Mouse (Mus musculus): ENCODE measurements around the gene Mobp.

DNA sequence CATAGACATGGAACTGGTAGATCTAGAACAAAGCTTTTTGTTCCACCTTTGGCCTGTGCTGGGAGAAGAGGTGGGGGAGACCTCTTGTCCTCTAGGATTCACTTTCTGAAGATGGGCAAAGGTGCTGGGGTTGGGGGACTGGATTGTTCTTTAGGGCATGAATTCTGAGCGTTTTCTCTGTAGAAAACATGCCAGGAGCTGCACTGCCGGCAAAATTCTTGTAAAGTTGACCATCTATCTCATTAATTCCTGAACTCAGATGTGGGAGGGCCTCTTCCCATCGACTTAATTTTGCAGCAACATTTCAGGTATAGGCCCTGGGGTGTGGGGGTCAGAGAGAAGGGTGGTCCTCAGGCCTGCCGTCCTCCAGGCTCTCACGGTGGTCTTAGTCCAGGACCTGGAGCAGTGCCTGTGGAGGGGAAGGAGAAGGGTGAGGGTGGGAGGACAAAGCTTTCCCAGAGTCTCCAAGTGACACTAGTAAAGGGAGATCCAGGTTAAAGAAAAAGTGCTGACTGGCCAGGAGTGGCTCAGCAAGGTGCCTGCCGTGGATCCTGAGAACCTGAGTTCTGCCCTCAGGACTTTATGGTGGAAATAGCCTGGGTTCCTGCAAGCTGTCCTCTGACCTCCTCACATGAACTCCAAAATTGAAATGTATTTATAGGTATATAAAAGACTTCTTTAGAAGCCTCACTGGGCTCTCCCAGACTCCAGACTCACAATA is 15.6 kb upstream of the Mobp start:
- TF ChIP-seq CTCF (IDR thresholded peaks at IDR 0.05; ENCODE audit: low read depth) (no peak), EP300 (IDR thresholded peaks at IDR 0.05; ENCODE audit: low read depth) (no peak)

Data from heart, postnatal 0 days (tissue).